Mouse (Mus musculus) testis, postnatal 10 days (tissue): ENCODE measurements around the gene Ano6.

Experiments used
- DNase-seq: peaks from one replicate; pipeline ENCODE4 v3.0.0; 2021; ENCODE audit warnings: low spot score

Gene Ano6

DNA sequence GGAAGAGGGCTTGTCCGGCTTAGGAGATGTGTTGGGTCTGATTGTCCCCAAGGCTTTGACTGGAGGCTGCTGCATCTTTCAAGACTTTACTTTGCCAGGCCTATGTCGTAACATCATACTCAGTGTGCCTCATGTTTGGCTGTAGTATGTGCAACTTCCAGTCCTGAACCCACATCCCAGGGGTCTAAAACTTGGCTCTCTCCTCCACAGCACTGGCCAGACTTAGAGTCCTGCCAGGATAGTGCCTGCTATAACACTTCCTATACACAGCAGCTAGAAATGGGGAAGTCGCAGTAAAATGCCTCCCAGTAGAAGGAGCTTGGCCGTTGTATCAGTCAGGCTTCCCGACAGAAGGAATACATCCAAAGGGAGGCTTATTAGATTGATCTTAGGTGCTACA is 21.9 kb upstream of the Ano6 start:
- no peak for DNase-seq

DNA sequence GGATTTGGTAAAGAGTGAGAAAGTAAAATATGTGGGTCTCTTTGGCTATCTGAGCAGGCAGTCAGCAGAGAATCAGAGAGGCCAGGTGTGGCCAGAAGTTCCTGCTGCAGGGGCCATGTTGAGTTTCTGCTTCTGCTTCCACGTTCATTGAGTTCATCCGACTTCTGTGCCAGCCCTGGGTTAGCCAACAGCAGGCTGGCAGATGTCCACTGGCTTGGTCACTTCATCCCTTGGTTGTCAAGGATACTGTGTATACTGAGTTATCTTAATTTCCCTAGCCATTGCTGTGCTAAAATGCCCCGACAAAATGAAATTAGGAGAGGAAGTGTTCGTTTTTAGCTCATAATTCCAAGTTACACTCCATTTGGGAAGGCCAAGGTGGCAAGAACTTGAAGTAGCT is 21.1 kb upstream of the Ano6 start:
- DNase-seq: no peak

DNA sequence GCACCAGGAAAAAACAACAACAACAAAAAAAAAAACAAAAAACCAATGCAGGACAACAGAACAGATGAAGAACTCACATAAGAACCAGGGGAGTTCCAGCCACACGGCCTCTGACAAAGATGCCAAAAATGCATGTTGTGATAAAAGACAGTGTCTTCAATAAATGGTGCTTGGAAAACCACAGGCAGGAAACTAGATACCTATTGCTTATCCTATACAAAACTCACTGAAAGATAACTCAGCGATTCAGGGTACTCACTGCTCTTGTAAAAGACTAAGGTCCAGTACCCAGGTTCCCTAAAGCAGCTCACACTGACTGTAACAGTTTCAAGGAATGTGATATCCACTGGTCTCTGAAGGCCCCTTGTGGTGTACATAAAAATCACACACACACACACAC is 20.3 kb upstream of the Ano6 start:
- DNase-seq: no peak

DNA sequence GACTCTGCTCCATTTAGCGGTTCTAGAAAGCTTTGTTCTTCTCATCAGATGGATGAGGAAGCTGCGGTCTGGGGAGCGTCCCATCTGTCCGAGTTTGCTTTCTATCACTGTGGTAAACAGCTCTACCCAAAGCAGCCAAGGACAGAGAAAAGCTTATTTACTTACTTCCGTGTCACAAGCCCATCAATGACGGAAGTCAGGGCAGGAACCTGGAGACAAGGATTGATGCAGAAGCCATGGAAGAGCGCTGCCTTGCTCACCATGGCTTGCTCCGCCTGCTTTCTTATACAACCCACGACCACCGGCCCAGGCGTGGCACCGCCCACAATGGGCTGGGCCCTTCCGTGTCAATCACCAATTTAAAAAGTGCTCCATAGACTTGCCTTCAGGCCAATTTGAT is 18.3 kb upstream of the Ano6 start:
- DNase-seq: no peak

DNA sequence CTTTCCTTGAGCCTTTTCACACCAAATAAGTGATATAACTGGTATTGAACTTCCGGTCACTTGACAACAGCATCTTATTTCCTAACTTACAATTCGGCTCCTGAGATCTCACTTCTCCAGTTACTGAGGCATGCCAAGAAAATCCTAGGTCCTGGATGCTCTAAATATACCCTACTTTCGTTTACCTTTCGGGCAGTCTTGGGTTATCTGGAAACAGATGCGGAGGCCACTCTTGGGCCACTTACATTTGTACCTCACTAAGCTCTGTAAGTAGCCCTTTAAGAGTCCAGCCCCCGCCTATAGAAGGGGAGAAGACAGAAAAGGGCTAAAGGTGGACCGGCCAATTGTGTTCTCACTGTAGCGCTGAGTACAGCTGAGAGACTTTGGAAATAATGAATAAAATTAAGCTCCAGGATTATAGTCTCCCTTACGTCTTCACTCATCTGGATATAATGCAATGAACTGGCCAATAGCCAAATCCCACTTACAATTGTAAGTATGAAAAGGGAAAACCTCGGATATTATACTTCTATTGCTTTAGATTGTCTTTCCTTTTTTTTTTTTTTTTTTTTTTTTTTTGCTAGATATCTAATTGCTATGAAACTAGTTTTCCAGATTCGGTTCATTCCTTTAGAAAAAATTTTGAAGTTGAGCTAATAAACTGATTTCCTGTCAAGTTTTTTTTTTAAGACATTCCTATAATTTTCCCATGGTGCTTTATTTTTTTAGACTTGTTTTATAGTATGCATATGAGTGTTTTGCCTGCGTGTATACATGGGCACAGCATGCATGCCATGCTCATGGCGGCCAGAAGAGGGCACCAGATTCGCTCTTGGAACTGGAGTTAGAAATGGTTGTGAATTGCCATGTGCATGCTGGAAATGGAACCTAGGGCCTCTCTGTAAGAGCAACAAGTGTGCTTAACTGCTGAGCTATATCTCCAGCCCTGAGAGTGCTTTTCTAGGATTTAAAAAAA is 17.5 kb upstream of the Ano6 start:
- peak; percentile 79 for DNase-seq

DNA sequence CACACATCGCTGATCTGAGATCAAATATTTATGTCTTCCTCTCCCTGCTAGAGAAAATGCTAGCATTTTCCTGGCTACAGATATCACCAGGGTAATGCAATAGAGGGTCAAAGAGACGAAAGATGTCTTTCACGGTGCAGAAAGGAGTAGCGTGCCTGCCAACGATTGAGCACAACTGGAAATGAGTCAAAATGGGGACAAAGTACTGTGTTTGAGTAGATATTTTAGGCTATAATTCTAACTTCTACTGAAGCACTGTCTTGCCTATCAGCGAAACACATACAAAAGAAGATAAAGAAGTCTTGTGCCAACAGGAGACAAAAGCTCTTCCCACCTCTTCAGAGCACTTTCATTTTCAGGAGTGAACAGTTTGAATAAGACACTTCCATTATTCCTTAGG is 16.4 kb upstream of the Ano6 start:
- DNase-seq: no peak

DNA sequence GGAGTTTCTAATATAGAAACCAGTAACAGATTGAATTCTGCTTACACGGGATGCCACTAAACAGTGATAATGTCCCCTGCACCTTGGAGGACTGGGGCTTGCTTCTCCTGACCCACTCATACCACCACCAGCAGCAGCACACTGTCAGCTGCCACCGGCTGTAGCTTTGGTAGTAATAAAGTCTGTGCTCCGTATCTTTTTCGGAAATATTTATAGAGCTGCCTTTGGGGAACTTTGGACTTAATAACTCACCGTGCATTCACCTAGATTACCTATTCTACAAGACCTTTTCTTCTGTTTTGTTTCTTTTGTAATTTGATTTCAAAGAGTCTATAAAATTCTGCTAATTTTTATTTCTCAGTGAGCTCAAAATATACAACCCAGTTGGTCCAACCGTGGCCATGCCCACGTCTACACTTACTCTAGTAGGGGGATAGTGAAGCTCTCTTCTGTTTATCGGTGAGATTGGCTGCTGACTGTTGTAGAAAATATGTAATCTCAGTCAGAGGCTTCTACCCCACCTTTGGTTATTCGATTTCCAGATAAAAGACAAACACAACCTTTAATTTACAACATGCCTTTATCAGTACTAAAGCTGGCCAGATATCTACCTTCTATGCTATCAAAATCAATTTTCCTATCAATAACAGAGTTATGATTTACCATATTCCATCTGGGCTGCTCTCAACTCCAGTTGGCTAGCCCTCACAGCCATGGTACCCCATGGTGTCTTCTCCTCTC is 15.8 kb upstream of the Ano6 start:
- no peak for DNase-seq

DNA sequence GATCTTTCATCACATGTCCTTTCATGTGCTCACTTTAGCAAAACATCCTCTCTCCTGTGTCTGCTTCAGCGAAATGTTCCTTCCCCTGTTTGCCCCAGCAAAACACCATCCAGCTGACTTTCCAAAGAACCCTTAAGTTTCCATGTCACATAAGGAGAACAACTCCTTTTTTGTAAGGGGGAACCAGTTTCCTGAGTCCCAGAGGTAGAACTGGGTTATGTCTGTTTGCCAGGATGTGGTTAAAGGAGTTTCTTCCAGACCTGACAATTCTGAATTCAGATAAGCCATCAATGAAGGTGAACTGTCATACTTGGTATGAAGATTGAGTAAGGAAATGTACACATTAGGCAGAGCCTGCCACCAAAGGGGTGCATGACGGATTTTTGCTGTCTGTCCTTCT is 12.9 kb upstream of the Ano6 start:
- no peak for DNase-seq

DNA sequence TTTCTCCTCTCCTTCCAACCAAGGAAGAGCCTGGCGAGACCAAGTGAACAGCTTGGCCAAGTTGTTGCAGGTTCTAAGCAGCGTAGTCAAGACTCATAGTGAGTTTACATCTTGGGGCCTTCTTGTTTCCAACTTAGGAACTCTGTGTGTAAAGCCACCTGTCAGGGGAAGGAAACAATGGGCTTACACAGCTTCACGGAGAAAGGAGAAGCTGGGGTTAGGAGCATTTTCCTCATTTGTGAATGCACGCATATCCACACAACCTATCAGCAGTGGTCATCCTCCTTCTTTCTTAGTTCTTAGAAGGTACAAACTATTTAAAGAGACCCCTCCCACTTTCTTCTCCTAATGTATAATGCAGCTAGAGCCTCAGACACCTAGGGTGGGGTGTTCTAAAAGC is 11.9 kb upstream of the Ano6 start:
- no peak for DNase-seq

DNA sequence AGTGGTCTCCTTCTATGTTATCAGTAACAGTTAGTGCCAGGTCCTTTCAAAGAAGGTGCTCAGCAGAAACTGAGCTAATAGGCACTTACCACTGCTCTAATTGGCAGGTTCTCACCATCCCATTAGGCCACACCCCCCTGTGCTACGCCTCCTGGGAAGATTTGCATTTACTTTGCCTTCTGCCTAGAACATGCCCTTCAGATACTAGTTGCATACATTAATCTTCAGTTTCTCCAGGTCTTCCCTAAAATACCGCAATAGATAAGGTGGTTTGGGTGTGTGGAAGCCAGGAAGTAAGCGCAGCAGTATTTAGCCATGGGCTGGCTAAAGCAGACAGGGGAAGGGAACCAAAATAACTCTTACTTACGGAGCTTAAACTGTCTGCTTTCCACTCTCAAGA is 4.0 kb upstream of the Ano6 start:
- no peak for DNase-seq

DNA sequence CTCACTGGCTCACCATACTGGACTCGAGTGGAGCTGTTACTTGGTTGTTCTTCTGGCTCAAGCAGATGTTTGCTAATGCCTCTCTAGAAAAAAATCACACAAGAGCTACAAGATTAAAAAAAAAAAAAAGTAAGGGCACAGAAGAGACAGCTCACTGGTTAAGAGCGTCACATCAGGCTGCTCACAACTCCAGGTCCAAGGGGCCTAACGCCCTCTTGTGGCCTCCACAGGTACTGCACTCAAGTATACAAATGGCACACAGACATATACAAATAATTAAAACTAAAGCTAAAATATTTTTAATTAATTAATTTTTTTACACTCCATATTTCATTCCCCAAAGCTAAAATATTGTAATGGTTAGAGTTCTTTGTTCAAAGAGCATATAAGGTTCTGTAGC is 3.1 kb upstream of the Ano6 start:
- no peak for DNase-seq

DNA sequence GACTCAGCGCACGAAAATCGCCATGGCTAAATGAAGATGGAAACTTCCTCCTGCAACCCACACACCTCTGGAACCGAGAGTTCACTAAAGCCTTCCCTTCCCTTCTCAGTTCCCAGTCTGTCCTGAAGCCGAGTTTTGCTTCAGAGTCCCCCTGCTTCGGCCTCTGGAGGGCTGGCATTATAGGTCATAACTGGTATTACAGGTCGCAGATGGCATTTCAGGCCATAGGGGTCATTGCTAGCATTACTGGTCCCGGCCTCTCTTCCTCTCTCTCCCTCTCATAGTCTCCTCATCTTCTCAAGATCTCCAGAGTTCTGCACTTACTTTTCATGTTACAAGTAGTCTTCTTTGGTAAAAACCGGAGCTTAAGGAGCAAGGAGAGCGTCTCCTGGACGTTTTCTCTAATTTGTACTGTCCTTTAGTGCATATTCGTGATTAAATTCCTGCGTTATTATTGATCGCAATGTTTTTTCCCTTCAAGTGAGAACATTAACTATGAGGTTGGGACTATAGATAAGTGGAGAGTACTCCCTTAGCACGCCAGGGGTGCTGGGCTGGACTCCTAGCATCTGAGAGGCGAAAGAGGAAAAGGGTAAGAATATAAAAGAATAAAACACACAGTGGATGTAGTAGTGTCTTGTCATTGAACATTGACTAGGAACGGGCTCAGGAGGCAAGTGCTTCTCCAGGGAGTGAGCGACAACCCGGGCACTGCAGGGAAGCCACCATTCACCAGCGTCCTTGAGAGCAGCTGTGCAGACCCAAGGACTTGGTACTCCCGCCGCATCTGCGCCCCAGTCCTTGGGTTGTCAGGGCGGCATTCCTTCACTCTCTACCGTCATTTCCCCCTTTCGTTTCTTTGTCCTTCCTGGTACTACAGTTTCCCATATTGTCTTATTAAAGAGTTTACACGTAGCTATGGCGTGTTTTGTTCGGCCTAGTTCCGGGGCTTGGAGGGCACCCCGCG is 798 bp upstream of the Ano6 start:
- DNase-seq: peak; percentile 60

DNA sequence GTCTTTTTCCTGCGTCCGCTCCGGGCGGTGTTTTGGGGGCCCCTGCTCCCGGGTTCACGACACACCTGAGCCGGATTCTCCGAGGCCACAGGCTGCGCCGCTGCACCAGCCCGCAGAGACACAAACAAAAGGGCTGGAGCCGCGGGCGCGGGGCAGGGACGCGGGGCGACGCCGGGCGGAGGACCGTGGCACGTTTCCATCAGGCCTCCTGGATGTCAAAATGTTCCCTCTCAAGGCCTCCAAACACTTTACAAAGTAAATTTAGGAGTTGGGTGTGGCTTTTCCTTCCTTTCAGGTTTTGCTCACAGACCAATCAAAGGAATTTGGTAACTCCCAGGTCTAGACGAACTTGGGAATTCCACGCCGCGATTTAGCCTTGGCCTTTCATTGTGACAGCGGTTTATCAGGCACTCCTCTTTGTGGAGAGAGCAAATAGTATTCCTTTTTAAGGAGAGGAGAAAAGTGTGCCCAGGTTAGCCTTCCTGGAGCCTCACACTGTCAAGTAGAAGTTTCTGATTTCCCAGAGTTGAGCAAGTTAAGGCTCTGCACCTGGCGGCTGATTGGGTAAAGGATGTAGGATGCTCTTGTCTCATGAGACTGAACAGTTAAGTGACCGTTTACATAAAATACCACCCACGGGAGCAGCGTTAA is 623 bp downstream of the Ano6 start:
- DNase-seq: no peak

DNA sequence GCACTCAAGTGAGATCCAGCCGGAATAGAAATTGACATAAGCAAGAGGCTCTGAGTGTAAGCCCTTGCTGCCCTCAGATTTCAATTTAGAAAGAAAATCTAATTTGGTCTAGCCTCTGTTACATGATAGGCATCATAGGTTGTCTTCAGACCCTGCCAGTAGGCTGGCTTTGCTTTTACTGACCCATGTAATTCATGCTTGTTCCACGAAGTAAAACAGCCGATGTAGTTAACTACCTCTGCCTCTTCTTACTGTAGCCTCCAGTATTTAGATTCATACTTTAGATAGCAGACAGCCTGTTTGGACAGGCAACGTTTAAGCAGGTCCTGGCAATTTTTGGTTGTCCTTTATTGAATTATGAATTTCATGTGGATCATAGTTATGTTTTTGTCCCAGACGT is 1.2 kb downstream of the Ano6 start:
- DNase-seq: no peak

DNA sequence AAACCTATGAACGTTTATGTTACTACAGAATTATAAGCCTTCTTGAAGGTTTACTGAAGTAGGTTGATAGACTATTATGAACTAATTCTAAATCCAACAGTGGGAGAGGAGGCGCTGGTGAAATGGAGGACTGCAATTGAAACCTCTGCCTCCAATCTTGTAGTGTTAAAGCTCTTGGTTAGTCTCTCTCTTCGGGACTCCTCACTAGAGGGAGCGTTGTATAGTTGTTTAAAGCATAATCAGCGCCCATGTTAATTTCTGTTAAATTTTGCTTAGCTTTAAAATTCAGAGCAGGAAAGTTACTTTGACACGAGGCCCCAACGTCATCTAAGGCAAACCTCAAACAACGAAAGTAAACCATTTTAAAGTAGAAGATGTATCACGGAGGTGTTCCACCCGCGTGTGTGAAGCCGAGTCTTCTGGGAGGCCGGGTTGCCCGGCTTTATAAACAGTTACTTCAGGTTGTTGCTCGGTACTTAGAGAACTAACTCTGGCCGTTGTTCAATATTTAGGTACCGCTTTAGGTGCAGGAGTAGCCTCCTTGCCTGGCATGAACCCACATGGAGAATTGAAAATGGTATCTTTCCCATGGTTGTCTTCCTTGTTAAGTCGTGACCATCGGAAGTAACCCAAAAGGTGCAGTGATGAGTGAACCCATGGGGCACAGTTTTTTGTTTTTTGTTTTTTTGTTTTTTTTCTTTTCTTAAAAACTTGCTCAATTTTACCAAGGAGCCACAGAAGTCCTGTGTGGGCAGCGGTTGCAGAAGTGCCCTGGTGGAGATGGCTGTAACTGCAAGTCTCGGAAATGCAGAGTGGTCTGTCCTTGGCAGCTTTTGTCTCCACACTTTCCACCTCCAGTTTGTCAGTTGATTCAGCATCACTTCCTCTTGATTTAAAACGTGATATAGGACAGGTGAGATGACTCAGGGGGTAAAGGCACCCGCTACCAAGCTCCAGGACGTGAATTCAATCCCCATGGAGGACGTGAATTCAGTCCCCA is 1.9 kb downstream of the Ano6 start:
- no peak for DNase-seq

DNA sequence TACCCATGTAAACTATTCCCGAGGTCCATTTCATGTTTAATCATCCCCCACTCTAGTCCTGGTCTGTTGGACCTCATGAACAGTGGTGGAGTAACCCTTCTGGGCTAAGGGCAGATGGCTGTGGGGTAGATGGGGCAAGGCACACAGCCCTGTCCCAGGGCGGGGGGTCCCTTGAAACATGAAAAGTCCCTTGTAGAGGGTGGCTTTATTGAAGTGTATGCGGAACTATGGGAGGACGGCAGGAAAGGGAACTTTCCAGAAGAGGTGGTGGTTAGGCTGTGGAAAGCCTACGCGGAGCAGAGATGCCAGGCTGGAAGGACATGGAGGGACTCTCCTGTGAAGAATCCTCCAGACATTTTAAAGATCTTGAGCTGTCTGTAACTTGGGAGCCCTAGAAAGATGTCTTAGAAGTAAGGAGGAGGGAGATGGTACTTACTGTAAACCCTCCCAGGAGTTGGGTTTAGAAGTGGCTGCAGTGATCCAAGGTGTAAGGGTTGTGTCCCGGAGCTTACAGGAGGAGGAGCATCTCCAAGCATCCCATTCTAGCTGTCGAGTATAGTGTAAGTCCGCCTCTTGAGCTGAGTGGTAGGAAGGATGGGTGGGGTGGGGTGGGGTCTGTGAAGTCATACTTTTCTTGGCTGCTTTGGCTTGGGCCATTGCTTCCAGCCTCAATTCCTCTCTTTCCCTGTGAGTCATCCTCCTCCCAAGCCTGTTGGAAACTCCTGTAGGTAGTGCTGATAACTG is 3.3 kb downstream of the Ano6 start:
- DNase-seq: no peak

DNA sequence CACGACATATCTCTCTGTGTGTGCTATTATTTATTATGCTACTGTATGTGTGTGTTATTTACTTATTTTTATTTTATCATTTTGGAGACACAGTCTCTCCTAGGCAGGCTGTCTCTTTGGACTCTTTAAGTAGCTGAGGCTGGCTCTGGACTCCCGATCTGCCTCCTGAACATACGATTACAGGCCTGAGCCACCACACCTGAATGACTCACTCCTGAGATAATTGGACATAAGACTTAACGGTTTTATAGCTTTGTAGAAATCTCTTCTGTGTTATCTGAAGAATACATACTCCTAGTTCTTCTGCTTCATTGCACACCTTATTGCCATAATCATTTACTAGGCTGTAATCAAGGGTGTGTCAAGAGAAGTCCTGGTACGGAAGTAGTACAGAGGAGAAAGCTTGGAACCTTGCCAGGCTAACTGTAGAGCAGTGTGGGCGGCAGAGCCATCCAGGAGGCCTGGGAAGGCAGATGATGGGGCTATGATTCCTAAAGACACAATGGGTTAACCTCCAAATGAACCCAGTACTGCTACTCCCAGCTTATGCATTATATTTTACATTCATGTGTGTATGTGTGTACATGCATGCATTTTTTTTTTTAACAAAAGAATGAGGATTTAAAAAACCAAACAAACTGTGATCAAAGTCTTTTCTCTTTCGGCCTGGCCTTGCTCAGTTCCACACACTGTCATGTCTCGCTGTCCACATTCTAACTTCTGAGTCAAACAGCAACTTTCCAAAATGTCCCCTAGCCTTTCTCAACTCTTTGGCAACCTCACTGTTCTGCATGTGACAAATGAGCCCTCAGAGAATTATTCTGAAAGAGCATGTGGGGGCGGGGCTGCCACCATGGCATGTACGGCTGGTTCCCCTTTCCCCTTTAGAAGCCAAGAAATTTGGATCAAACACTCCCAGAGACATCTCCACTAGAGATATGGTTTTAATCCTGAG is 4.2 kb downstream of the Ano6 start:
- DNase-seq: no peak

DNA sequence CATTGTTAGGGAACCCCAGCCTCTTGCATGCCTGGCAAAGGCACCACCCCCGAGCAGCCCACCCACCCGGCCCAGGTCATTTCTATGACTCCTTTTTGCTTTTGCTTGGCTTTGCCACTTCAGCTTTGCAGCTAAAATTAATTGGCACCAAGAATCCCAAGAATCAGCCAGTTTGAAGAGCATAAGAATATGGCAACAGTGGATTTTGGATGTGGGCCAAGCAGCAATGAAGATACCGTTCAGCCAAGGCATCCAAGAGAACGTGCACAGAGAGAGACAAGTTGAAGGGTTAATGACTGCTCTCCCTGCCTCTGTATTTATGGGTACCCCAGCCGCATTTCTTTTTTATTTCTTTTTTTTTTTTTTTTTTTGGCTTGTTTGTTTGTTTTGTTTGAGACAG is 5.4 kb downstream of the Ano6 start:
- no peak for DNase-seq
